Mouse (Mus musculus) stomach, embryonic 16.5 days (tissue): ENCODE data around the gene Fndc9. TPM values are rescaled to one million over a fixed set of nuclear protein-coding genes. Genes with fewer than 3 reads are reported as not detected.

Experiments used
- ATAC-seq: fragments of 200-750 bp; cut with Nextera tagmentation; 2 replicates; pipeline ENCODE4 v1.8.0; 2017; ENCODE audit warnings: moderate number of reproducible peaks, moderate TSS enrichment; ENCODE audit not compliant: insufficient read depth, low FRiP score
- H3K27ac ChIP-seq: fragments of 300-500 bp; sonication (generic); 2 replicates; pipeline ENCODE4 v1.5.1; 2014; ENCODE audit warnings: low read length
- H3K27me3 ChIP-seq: fragments of 300-500 bp; sonication (generic); 2 replicates; pipeline ENCODE4 v1.6.1; 2014; ENCODE audit warnings: low read length, control low read depth, mixed read lengths; ENCODE audit not compliant: control insufficient read depth, insufficient read depth
- H3K36me3 ChIP-seq: fragments of 300-500 bp; sonication (generic); 2 replicates; pipeline ENCODE4 v1.6.1; 2014; ENCODE audit warnings: low read length; ENCODE audit not compliant: control insufficient read depth, insufficient read depth
- H3K4me1 ChIP-seq: fragments of 300-500 bp; sonication (generic); 2 replicates; pipeline ENCODE4 v1.6.1; 2014; ENCODE audit warnings: low read length, control low read depth, mixed read lengths; ENCODE audit not compliant: control insufficient read depth, insufficient read depth
- H3K4me2 ChIP-seq: fragments of 300-500 bp; sonication (generic); 2 replicates; pipeline ENCODE4 v1.6.1; 2014; ENCODE audit warnings: low read depth, low read length, mixed read lengths
- H3K4me3 ChIP-seq: fragments of 300-500 bp; sonication (generic); replicated peaks from 2 replicates; pipeline ENCODE4 v1.5.1; 2014; ENCODE audit warnings: mild to moderate bottlenecking, low read length
- H3K9ac ChIP-seq: fragments of 300-500 bp; sonication (generic); 2 replicates; pipeline ENCODE4 v1.6.1; 2014; ENCODE audit warnings: low read length
- H3K9me3 ChIP-seq: fragments of 300-500 bp; sonication (generic); replicated peaks from 2 replicates; pipeline ENCODE4 v1.6.1; 2016; ENCODE audit warnings: low read length, control low read depth; ENCODE audit not compliant: control insufficient read depth
- WGBS: fragments of 180-500 bp; shearing (Covaris S2); extraction: QIAGEN DNeasy Blood & Tissue Kit; methylation state at CpG from one replicate; pipeline ENCODE4 v1.1.7; 2014; 5-methylcytosine and 5-hydroxymethylcytosine counted together
- polyA plus RNA-seq: library from polyadenylated mRNA; unstranded; fragments of >200 nt; fragmentation: Nextera tagmentation; extraction: Ambion mirVana; gene quantifications from 2 replicates; pipeline ENCODE4 v1.2.1, GENCODE M21; 2015

Fndc9 gene
- polyA plus RNA-seq, 1 experiment from 2014 or later = 0.27 TPM

GRCm38 (mm10) chr11:46245926-46246325 is 10.6 kb downstream of the Fndc9 start:
- Histone ChIP-seq H3K36me3 (no peaks in the 10 kb centered on the region), H3K4me3 (no peak overlapping the region), H3K4me2 (no peak overlapping the region), H3K4me1 (no peaks in the 10 kb centered on the region), H3K9ac (no peak overlapping the region), H3K27me3 (no peaks in the 10 kb centered on the region), H3K27ac (no peak overlapping the region), H3K9me3 (no peaks in the 10 kb centered on the region)
- ATAC-seq = no peak
- WGBS = 68% methylated on average over 8 of the region's 8 CpGs

GRCm38 (mm10) chr11:46246393-46246792 is 11.1 kb downstream of the Fndc9 start:
- WGBS = 61% methylated on average over 7 of the region's 7 CpGs
- Histone ChIP-seq H3K4me2 (no peak overlapping the region), H3K27ac (no peak overlapping the region), H3K4me3 (no peak overlapping the region), H3K27me3 (no peaks in the 10 kb centered on the region), H3K36me3 (no peaks in the 10 kb centered on the region), H3K9me3 (no peaks in the 10 kb centered on the region), H3K9ac (no peak overlapping the region), H3K4me1 (no peaks in the 10 kb centered on the region)
- ATAC-seq = no peak

DNA sequence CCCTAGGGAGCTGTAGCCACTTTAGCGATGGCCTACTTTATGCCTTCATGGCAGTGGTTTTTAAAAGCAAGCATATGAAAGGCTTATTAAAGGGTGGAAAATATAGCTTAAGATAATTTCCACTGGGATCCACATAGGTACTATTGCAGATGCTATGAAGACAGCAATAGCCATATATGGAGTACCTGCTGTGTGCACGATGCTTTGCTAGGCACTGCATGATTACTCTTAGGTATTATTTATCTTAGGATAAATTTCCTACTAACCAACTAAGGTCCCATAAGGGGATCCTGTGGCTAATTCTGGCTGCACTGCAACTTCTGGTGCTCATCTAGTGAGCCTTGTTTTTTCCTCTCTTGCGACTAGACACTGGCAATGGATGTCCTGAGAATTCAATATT is 13.0 kb downstream of the Fndc9 start:
- Histone ChIP-seq H3K9ac (no peak overlapping the region), H3K9me3 (no peaks in the 10 kb centered on the region), H3K4me1 (no peaks in the 10 kb centered on the region), H3K27ac (no peak overlapping the region), H3K27me3 (no peaks in the 10 kb centered on the region), H3K36me3 (no peaks in the 10 kb centered on the region), H3K4me2 (no peak overlapping the region), H3K4me3 (no peak overlapping the region)
- ATAC-seq = no peak
- WGBS = 87% methylated on average over 3 of the region's 3 CpGs

DNA sequence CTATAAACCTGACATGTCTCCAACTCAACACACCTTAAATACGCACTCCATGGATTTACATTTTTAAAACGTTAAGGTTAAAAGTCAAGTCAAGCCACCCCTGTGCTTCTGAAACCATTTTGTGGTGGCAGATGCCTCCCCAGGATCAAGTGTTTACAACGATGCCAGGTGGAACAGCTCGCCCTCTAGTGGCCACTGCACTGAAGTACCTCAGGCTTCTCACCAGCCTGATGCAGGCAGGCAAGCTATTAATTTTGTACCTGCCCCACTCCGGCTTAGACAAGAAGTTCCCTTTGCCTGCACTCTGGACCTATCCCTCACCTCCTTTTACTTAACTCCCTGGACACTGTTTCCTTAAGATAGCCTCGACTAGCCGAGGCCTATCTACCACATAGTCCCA is 16.7 kb downstream of the Fndc9 start:
- Histone ChIP-seq H3K9me3 (no peaks in the 10 kb centered on the region), H3K9ac (no peak overlapping the region), H3K27ac (no peak overlapping the region), H3K4me1 (no peaks in the 10 kb centered on the region), H3K27me3 (no peaks in the 10 kb centered on the region), H3K36me3 (no peaks in the 10 kb centered on the region), H3K4me2 (no peak overlapping the region), H3K4me3 (no peak overlapping the region)
- ATAC-seq = no peak
- 36% methylated on average over 7 of the region's 7 CpGs for WGBS

GRCm38 (mm10) chr11:46255291-46255690 is 20.0 kb downstream of the Fndc9 start:
- Histone ChIP-seq H3K4me3 (no peak overlapping the region), H3K4me2 (no peak overlapping the region), H3K27ac (no peak overlapping the region), H3K27me3 (no peaks in the 10 kb centered on the region), H3K36me3 (no peaks in the 10 kb centered on the region), H3K4me1 (no peaks in the 10 kb centered on the region), H3K9ac (no peak overlapping the region), H3K9me3 (no peaks in the 10 kb centered on the region)
- no peak for ATAC-seq
- WGBS = 81% methylated on average over 2 of the region's 2 CpGs

DNA sequence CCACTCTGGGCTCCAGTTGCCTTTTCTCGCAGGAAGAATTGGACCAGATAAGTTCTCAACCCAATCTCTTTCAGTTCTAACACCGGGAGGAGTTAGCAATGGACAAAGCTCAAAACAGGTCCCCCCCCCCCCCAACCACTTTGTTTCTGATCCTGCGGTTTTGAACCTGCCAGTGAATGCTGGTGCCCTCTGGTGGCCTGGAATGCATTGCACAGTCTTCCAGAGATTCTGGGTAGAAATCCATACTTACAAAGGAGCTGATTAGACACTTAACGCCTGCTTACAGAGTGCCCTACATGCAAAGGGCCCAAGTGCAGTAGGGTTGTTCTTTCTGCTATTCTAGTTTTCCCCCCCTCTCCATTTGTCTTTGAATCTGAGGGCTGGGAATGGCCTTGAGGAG is 22.9 kb downstream of the Fndc9 start:
- no peaks in the 10 kb centered on the region for H3K4me1 ChIP-seq
- H3K9me3 ChIP-seq = no peaks in the 10 kb centered on the region
- no peak overlapping the region for H3K4me3 ChIP-seq
- H3K4me2 ChIP-seq = no peak overlapping the region
- H3K9ac ChIP-seq = no peak overlapping the region
- no peaks in the 10 kb centered on the region for H3K27me3 ChIP-seq
- ATAC-seq = no peak
- WGBS = 69% methylated on average over 4 of the region's 4 CpGs
- no peak overlapping the region for H3K27ac ChIP-seq
- no peaks in the 10 kb centered on the region for H3K36me3 ChIP-seq

GRCm38 (mm10) chr11:46258749-46259148 is 23.4 kb downstream of the Fndc9 start:
- no peak for ATAC-seq
- no peak overlapping the region for H3K9ac ChIP-seq
- no peak overlapping the region for H3K27ac ChIP-seq
- no peaks in the 10 kb centered on the region for H3K4me1 ChIP-seq
- WGBS = 92% methylated on average over 8 of the region's 8 CpGs
- no peaks in the 10 kb centered on the region for H3K27me3 ChIP-seq
- no peak overlapping the region for H3K4me3 ChIP-seq
- no peaks in the 10 kb centered on the region for H3K9me3 ChIP-seq
- no peaks in the 10 kb centered on the region for H3K36me3 ChIP-seq
- H3K4me2 ChIP-seq = no peak overlapping the region

DNA sequence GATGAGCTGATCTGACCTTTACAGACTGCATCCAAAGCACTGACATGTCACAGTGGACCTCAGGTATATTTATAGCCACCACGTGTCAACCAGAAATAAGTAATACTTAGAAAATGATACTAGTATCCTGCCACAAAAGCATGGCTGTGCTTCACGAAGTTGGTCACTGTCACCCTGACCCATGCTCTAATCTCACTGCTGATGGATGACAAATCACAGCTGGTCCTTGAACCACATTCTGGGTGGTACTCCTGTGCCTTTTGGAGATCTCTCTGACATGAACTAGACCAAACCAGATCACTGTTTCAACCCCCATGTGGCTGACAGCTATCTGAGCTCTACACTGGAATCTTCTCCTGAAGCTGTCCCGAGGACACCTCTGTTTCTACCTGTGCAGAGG is 27.5 kb downstream of the Fndc9 start:
- no peaks in the 10 kb centered on the region for H3K4me1 ChIP-seq
- no peak overlapping the region for H3K27ac ChIP-seq
- no peaks in the 10 kb centered on the region for H3K36me3 ChIP-seq
- ATAC-seq = no peak
- no peak overlapping the region for H3K4me2 ChIP-seq
- 65% methylated on average over 3 of the region's 3 CpGs for WGBS
- no peaks in the 10 kb centered on the region for H3K27me3 ChIP-seq
- H3K9me3 ChIP-seq = no peaks in the 10 kb centered on the region
- no peak overlapping the region for H3K9ac ChIP-seq
- no peak overlapping the region for H3K4me3 ChIP-seq

GRCm38 (mm10) chr11:46263291-46263690 is 28.0 kb downstream of the Fndc9 start:
- Histone ChIP-seq H3K4me1 (no peaks in the 10 kb centered on the region), H3K9me3 (no peaks in the 10 kb centered on the region), H3K27me3 (no peaks in the 10 kb centered on the region), H3K4me2 (no peak overlapping the region), H3K27ac (no peak overlapping the region), H3K4me3 (no peak overlapping the region), H3K36me3 (no peaks in the 10 kb centered on the region), H3K9ac (no peak overlapping the region)
- 86% methylated on average over 11 of the region's 11 CpGs for WGBS
- ATAC-seq = no peak

DNA sequence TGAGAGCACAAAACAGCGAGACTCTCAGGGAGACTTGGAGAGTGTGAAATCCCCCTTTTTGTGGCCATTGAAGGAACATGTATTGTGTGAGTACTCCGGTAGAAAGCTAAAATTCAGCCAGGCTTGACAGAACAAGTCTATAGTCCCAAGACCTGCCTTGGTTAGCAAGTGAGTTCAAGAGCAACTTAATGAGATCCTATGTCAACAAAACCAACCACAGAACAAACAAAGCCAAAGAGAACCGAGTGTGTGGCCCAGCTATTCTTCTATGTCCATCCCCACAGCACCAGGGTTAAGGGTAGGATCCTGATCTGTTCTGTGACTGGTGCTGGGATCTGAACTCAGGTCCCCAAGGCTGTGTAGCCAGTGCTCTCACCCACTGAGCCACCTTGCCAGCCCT is 29.3 kb downstream of the Fndc9 start:
- Histone ChIP-seq H3K4me2 (no peak overlapping the region), H3K9me3 (no peaks in the 10 kb centered on the region), H3K27me3 (no peaks in the 10 kb centered on the region), H3K36me3 (no peaks in the 10 kb centered on the region), H3K9ac (no peak overlapping the region), H3K27ac (no peak overlapping the region), H3K4me3 (no peak overlapping the region), H3K4me1 (no peaks in the 10 kb centered on the region)
- 55% methylated on average over 3 of the region's 3 CpGs for WGBS
- ATAC-seq = no peak
